Mouse (Mus musculus): ENCODE data around the gene Drd3. TPM values are rescaled to one million over a fixed set of nuclear protein-coding genes. Genes with fewer than 3 reads are reported as not detected.

The Drd3 gene
- polyA plus RNA-seq (2011; ENCODE audit: insufficient read depth, insufficient read length, low read depth, missing spikeins), result not detected in 2 replicates

DNA sequence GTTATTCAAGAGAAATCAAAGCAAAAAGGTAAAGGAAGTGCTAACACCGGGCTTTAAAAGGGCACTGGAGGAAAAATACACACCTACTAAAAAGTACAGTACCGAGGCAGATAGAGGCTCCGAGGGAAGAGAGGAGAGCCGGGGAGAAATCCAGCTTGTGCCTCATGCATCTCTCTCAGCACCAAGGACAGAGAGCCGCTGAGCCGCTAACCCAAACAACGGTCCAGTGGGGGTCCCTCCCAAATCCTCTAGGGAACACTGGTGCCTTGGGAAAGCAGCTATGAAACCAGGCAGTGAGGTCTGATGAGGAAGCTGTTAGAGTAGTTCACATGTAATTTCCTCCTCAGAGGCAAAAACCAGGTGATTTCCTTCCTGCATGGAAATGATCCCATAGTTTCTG lies at the start of gene Drd3:
Gene Drd3 (plus strand): TSS at position 276 of the 400 bp plus-strand sequence.
- no peaks in the 10 kb centered on the region for H3K4me1 ChIP-seq (ENCODE audit: control insufficient read depth, insufficient read depth, low read length)
- H3K4me3 ChIP-seq (ENCODE audit: low read depth, low read length), result no peak within 1 kb of the TSS
- H3K27me3 ChIP-seq (ENCODE audit: control insufficient read depth, insufficient read depth, low read length, poor library complexity, severe bottlenecking), result no peaks in the 10 kb centered on the region
- H3K9ac ChIP-seq (ENCODE audit: low read depth, poor library complexity, severe bottlenecking), result no peak within 1 kb of the TSS
- H3K36me3 ChIP-seq (ENCODE audit: control insufficient read depth, insufficient read depth, low read length, poor library complexity, severe bottlenecking), result no peaks in the 10 kb centered on the region
- H3K27ac ChIP-seq (ENCODE audit: insufficient read depth, low read length), result no peak within 1 kb of the TSS
- no peaks in the 10 kb centered on the region for H3K9me3 ChIP-seq (replicated peaks; ENCODE audit: control insufficient read depth, insufficient read depth, low read length, poor library complexity, severe bottlenecking)
- no peak for TF ChIP-seq EP300 (IDR thresholded peaks at IDR 0.05; ENCODE audit: insufficient read depth, low read depth, low read length)
- no peak for TF ChIP-seq CTCF (IDR thresholded peaks at IDR 0.05; ENCODE audit: low read depth, low read length)
- no peak for TF ChIP-seq POLR2A (IDR thresholded peaks at IDR 0.05; ENCODE audit: insufficient read depth, low read length)

DNA sequence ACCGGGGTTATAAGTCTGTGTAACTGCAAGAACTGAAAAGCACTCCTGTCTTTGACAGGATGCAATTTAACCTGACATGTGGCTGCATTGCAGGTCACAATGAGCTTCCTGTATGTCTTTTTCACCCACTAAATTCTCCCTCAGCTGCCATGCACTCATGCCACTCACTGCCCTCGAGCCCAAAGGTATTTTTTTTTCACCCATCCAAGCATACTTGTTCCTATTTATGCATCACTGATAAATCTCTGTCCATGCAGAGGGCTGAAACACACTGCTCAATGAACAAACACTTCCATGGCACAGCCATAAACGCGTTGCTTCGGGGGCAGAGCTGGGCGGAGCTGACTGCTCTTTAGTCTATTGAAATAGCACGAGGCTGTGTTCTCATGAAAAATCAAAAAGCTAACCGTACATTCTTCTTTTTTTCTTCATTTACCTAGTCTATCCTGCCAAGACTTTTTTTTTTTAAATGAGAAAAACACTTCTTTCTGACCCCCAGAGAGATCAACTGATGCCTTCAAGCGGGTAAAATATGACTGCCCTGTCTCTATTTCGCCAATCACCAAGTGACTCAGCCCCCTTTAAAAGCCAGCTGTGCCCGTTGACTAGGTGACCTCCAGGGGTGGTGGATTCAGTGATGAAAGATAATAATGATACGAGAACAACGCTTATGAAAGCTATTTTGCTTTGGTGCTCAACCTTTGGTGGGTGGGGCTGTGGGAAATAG lies 45.3 kb upstream of the Drd3 start:
- TF ChIP-seq EP300 (IDR thresholded peaks at IDR 0.05; ENCODE audit: insufficient read depth, low read depth, low read length) (no peak), POLR2A (IDR thresholded peaks at IDR 0.05; ENCODE audit: insufficient read depth, low read length) (no peak), CTCF (IDR thresholded peaks at IDR 0.05; ENCODE audit: low read depth, low read length) (no peak)
- H3K27ac ChIP-seq (ENCODE audit: insufficient read depth, low read length), result no peak overlapping the region

DNA sequence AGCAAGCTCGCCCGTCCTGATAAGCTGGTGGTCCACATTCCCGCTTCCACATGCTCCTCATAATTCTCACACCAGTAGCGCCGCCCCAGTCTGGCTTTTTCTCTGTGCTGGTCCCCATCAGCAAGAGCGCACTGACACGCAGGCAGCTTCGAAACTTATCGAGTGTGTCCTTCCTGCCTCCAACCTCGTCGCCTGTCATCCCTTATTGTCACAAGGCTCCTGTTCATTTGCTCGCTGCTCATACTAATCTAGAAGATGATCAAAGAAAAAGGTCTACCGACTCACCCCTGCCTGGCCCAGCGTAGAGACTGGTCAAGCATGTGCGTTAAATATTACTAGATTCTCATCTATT lies 44.8 kb upstream of the Drd3 start:
- H3K4me1 ChIP-seq (ENCODE audit: control insufficient read depth, insufficient read depth, low read length), result peaks cover 2% of the 10 kb centered on the region
- H3K9me3 ChIP-seq (replicated peaks; ENCODE audit: control insufficient read depth, insufficient read depth, low read length, poor library complexity, severe bottlenecking), result no peaks in the 10 kb centered on the region
- no peak overlapping the region for H3K9ac ChIP-seq (ENCODE audit: low read depth, poor library complexity, severe bottlenecking)
- TF ChIP-seq CTCF (IDR thresholded peaks at IDR 0.05; ENCODE audit: low read depth, low read length) (no peak), EP300 (IDR thresholded peaks at IDR 0.05; ENCODE audit: insufficient read depth, low read depth, low read length) (no peak), POLR2A (IDR thresholded peaks at IDR 0.05; ENCODE audit: insufficient read depth, low read length) (no peak)
- H3K4me3 ChIP-seq (ENCODE audit: low read depth, low read length), result no peak overlapping the region
- H3K36me3 ChIP-seq (ENCODE audit: control insufficient read depth, insufficient read depth, low read length, poor library complexity, severe bottlenecking), result no peaks in the 10 kb centered on the region
- no peaks in the 10 kb centered on the region for H3K27me3 ChIP-seq (ENCODE audit: control insufficient read depth, insufficient read depth, low read length, poor library complexity, severe bottlenecking)
- H3K27ac ChIP-seq (ENCODE audit: insufficient read depth, low read length), result no peak overlapping the region

More for the DNA sequence above, 45.3 kb upstream of the Drd3 start:
- no peak overlapping the region for H3K4me3 ChIP-seq (ENCODE audit: low read depth, low read length)
- no peaks in the 10 kb centered on the region for H3K36me3 ChIP-seq (ENCODE audit: control insufficient read depth, insufficient read depth, low read length, poor library complexity, severe bottlenecking)
- no peak overlapping the region for H3K9ac ChIP-seq (ENCODE audit: low read depth, poor library complexity, severe bottlenecking)
- H3K27me3 ChIP-seq (ENCODE audit: control insufficient read depth, insufficient read depth, low read length, poor library complexity, severe bottlenecking), result no peaks in the 10 kb centered on the region
- H3K9me3 ChIP-seq (replicated peaks; ENCODE audit: control insufficient read depth, insufficient read depth, low read length, poor library complexity, severe bottlenecking), result no peaks in the 10 kb centered on the region
- H3K4me1 ChIP-seq (ENCODE audit: control insufficient read depth, insufficient read depth, low read length), result peaks cover 2% of the 10 kb centered on the region

DNA sequence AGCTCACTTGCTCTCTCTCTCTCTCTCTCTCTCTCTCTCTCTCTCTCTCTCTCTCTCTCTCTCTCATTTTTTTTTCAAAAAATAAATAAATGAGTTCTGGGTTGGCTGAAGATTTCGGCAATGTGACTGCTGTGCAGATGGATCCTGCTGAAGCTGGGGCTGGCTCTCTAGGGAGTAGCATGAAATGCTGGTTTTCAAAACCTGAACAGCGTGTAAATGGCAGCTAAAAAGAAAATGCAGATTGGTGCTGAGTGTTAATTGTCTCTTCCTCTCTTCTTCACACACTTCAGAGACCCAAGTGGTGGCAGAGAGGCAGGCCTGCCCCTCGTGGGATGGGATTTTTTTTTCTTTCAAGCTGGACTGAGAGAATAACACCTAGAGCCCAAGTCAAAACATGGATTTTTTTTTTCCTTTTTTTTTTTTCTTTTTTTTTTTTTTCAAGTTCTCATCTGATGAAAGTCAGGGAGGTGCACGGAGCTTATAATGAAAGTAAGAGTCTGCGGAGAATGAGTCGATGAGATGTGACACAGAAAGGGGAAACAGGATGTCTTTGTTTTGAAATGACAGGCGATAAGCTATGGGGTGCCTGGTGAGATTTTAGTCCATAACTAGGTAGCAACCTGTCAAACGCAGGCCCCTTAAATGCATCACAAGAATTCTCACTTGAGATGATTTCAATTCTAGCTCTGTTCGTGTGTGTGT lies 44.2 kb upstream of the Drd3 start:
- TF ChIP-seq CTCF (IDR thresholded peaks at IDR 0.05; ENCODE audit: low read depth, low read length) (no peak), EP300 (IDR thresholded peaks at IDR 0.05; ENCODE audit: insufficient read depth, low read depth, low read length) (no peak), POLR2A (IDR thresholded peaks at IDR 0.05; ENCODE audit: insufficient read depth, low read length) (no peak)
- peaks cover 2% of the 10 kb centered on the region for H3K4me1 ChIP-seq (ENCODE audit: control insufficient read depth, insufficient read depth, low read length)
- H3K27ac ChIP-seq (ENCODE audit: insufficient read depth, low read length), result no peak overlapping the region
- no peak overlapping the region for H3K4me3 ChIP-seq (ENCODE audit: low read depth, low read length)
- no peak overlapping the region for H3K9ac ChIP-seq (ENCODE audit: low read depth, poor library complexity, severe bottlenecking)
- no peaks in the 10 kb centered on the region for H3K36me3 ChIP-seq (ENCODE audit: control insufficient read depth, insufficient read depth, low read length, poor library complexity, severe bottlenecking)
- no peaks in the 10 kb centered on the region for H3K27me3 ChIP-seq (ENCODE audit: control insufficient read depth, insufficient read depth, low read length, poor library complexity, severe bottlenecking)
- no peaks in the 10 kb centered on the region for H3K9me3 ChIP-seq (replicated peaks; ENCODE audit: control insufficient read depth, insufficient read depth, low read length, poor library complexity, severe bottlenecking)

DNA sequence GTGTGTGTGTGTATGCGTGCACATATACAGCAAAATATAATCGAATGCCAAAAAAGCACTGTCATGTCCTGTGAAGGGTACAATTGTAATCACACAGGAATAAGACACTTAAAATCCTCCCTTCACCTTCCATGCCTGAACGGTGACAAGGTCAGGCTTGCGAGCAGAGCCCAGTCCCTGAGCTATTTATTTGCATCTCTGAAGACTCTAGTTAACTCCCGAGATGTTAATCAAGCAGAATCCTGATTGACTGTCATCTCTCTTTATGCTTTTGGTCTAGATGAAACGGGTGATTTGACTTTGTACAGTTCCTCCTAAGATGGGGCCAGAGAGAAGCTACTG lies 43.7 kb upstream of the Drd3 start:
- no peak for TF ChIP-seq CTCF (IDR thresholded peaks at IDR 0.05; ENCODE audit: low read depth, low read length)
- no peak for TF ChIP-seq POLR2A (IDR thresholded peaks at IDR 0.05; ENCODE audit: insufficient read depth, low read length)
- no peak for TF ChIP-seq EP300 (IDR thresholded peaks at IDR 0.05; ENCODE audit: insufficient read depth, low read depth, low read length)
- Histone ChIP-seq H3K4me3 (ENCODE audit: low read depth, low read length) (no peak overlapping the region), H3K27ac (ENCODE audit: insufficient read depth, low read length) (no peak overlapping the region), H3K9ac (ENCODE audit: low read depth, poor library complexity, severe bottlenecking) (no peak overlapping the region), H3K9me3 (replicated peaks; ENCODE audit: control insufficient read depth, insufficient read depth, low read length, poor library complexity, severe bottlenecking) (no peaks in the 10 kb centered on the region), H3K27me3 (ENCODE audit: control insufficient read depth, insufficient read depth, low read length, poor library complexity, severe bottlenecking) (no peaks in the 10 kb centered on the region), H3K4me1 (ENCODE audit: control insufficient read depth, insufficient read depth, low read length) (peaks cover 2% of the 10 kb centered on the region), H3K36me3 (ENCODE audit: control insufficient read depth, insufficient read depth, low read length, poor library complexity, severe bottlenecking) (no peaks in the 10 kb centered on the region)

DNA sequence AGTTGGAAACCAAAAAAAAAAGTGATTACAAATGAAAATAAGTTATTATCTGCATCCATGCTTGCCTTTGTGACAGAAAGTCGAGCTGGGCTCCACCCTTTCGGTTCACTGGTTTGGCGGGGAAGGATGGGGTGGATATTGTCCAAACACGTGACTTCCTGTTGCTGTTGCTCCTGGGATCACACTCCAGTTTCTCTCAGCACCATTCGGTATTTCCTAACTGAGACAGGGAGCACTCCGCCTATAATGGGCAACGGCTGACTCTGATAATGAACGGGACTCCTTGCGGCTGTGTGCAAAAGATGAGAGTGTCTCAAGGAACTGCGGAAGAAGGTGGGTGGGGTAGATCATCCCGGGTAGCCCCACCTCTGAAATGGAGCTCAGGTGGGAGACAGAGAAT lies 43.2 kb upstream of the Drd3 start:
- Histone ChIP-seq H3K9me3 (replicated peaks; ENCODE audit: control insufficient read depth, insufficient read depth, low read length, poor library complexity, severe bottlenecking) (no peaks in the 10 kb centered on the region), H3K4me3 (ENCODE audit: low read depth, low read length) (peak overlapping the region; percentile 65), H3K4me1 (ENCODE audit: control insufficient read depth, insufficient read depth, low read length) (peaks cover 2% of the 10 kb centered on the region), H3K27ac (ENCODE audit: insufficient read depth, low read length) (no peak overlapping the region), H3K36me3 (ENCODE audit: control insufficient read depth, insufficient read depth, low read length, poor library complexity, severe bottlenecking) (no peaks in the 10 kb centered on the region), H3K9ac (ENCODE audit: low read depth, poor library complexity, severe bottlenecking) (no peak overlapping the region), H3K27me3 (ENCODE audit: control insufficient read depth, insufficient read depth, low read length, poor library complexity, severe bottlenecking) (no peaks in the 10 kb centered on the region)
- TF ChIP-seq EP300 (IDR thresholded peaks at IDR 0.05; ENCODE audit: insufficient read depth, low read depth, low read length) (no peak), CTCF (IDR thresholded peaks at IDR 0.05; ENCODE audit: low read depth, low read length) (no peak), POLR2A (IDR thresholded peaks at IDR 0.05; ENCODE audit: insufficient read depth, low read length) (no peak)
